18 mouse cellular contexts compared by ENCODE assay signal in genomic region chr10:6978733-6979132, GRCm38 (mm10).
A peak's percentile ranks its signal among the peaks of the same experiment; 100 is the strongest.
DNase-seq lines count a peak whose midpoint lies in the region; ATAC-seq and TF ChIP-seq lines count a peak whose summit lies in the region.
"Had no signal": no experiment of that assay in that cellular context is flagged by ENCODE, and none has a peak within 500 bp of the region (broad histone marks: within the 10 kb centered on the region; RNA-seq: fewer than 3 reads in every experiment).

No protein-coding gene starts in this region.

- H3K9ac ChIP-seq in hindbrain, embryonic 15.5 days: no peak overlapping the region
- H3K9ac ChIP-seq in hindbrain, embryonic 12.5 days: no peak overlapping the region
- H3K9ac ChIP-seq: liver, embryonic 12.5 days had no signal

- no peak overlapping the region for H3K27ac ChIP-seq in hindbrain, embryonic 15.5 days (replicated peaks)
- no peak overlapping the region for H3K27ac ChIP-seq in hindbrain, embryonic 12.5 days
- peak overlapping the region; percentile 51; the same call in 1 of the 2 replicates for H3K27ac ChIP-seq in spleen, adult 2 months (ENCODE audit: insufficient read depth, low read length)
- H3K27ac ChIP-seq: heart, embryonic 10.5 days; limb, embryonic 10.5 days; liver, embryonic 12.5 days had no signal

- no peak for DNase-seq in spleen, adult 2 months (ENCODE audit: low read depth in 1 of 2, low spot score in 2 of 2)
- no peak for DNase-seq in spleen, adult 12 weeks (ENCODE audit: low spot score)
- peak; percentile 42 to 60 for DNase-seq in cerebellum, postnatal 25 days
- DNase-seq in frontal cortex, adult 2 months (ENCODE audit: extremely low spot score in 1 of 2, low spot score in 1 of 2): no peak
- DNase-seq in adrenal gland, postnatal 25 days: no peak
- DNase-seq in layer of hippocampus, adult 9-10 months (ENCODE audit: low spot score): no peak
- DNase-seq: gastrocnemius, postnatal 14 days; heart, postnatal 36 days; kidney, adult 18-20 months; kidney, postnatal 25 days; layer of hippocampus, postnatal 36 days had no signal

- H3K4me3 ChIP-seq in hindbrain, embryonic 15.5 days: 0 out of 2 replicates have a peak overlapping the region, but pooled peaks have one; percentile 1
- no peak overlapping the region for H3K4me3 ChIP-seq in hindbrain, embryonic 12.5 days
- H3K4me3 ChIP-seq in spleen, adult 2 months (ENCODE audit: extremely low read depth, insufficient read depth, insufficient read length): peak overlapping the region; percentile 72
- H3K4me3 ChIP-seq: heart, embryonic 10.5 days; limb, embryonic 10.5 days; liver, embryonic 12.5 days; myocyte had no signal

- peak overlapping the region; percentile 56; the same call in 1 of the 2 replicates for H3K4me2 ChIP-seq in hindbrain, embryonic 15.5 days
- no peak overlapping the region for H3K4me2 ChIP-seq in hindbrain, embryonic 12.5 days (replicated peaks)
- H3K4me2 ChIP-seq: liver, embryonic 12.5 days had no signal

- ATAC-seq in hindbrain, embryonic 15.5 days (ENCODE audit: low FRiP score, low read depth): no peak
- no peak for ATAC-seq in hindbrain, embryonic 12.5 days (ENCODE audit: low FRiP score)
- ATAC-seq: liver, embryonic 12.5 days had no signal

- no peaks in the 10 kb centered on the region for H3K27me3 ChIP-seq in hindbrain, embryonic 15.5 days
- H3K27me3 ChIP-seq in hindbrain, embryonic 12.5 days: no peaks in the 10 kb centered on the region
- H3K27me3 ChIP-seq in spleen, adult 2 months (ENCODE audit: control insufficient read depth, insufficient read depth, low read length): no peaks in the 10 kb centered on the region
- H3K27me3 ChIP-seq: liver, embryonic 12.5 days; megakaryocyte, embryonic 14.5 days had no signal

- no peaks in the 10 kb centered on the region for H3K9me3 ChIP-seq in hindbrain, embryonic 15.5 days
- H3K9me3 ChIP-seq in hindbrain, embryonic 12.5 days (replicated peaks): no peaks in the 10 kb centered on the region
- H3K9me3 ChIP-seq: heart, embryonic 10.5 days; limb, embryonic 10.5 days; liver, embryonic 12.5 days had no signal

- peaks cover 9% of the 10 kb centered on the region; the same call in 1 of the 2 replicates for H3K4me1 ChIP-seq in hindbrain, embryonic 15.5 days (replicated peaks)
- no peaks in the 10 kb centered on the region for H3K4me1 ChIP-seq in hindbrain, embryonic 12.5 days
- H3K4me1 ChIP-seq in spleen, adult 2 months (ENCODE audit: control insufficient read depth, insufficient read depth, insufficient read length): peaks cover 14% of the 10 kb centered on the region
- H3K4me1 ChIP-seq: heart, embryonic 10.5 days; liver, embryonic 12.5 days had no signal

- WGBS in hindbrain, embryonic 15.5 days: 100% methylated on average over 1 of the region's 1 CpGs
- 89% methylated on average over 1 of the region's 1 CpGs for whole genome bisulfite sequencing in hindbrain, embryonic 12.5 days
- WGBS in spleen, adult 2 months: 69% methylated on average over 1 of the region's 1 CpGs

- no peak for TF ChIP-seq CTCF in spleen, adult 2 months (IDR thresholded peaks at IDR 0.05; ENCODE audit: extremely low read depth, insufficient read depth, insufficient read length, insufficient replicate concordance)

- H3K36me3 ChIP-seq in hindbrain, embryonic 15.5 days: no peaks in the 10 kb centered on the region
- no peaks in the 10 kb centered on the region for H3K36me3 ChIP-seq in hindbrain, embryonic 12.5 days
- H3K36me3 ChIP-seq in spleen, adult 2 months (ENCODE audit: control insufficient read depth, insufficient read depth, low read length): peaks cover 1% of the 10 kb centered on the region; the same call in 1 of the 2 replicates
- H3K36me3 ChIP-seq: heart, embryonic 10.5 days; limb, embryonic 10.5 days; liver, embryonic 12.5 days had no signal

- TF ChIP-seq POLR2A in spleen, adult 2 months (IDR thresholded peaks at IDR 0.05; ENCODE audit: low read depth, low read length): no peak

Comparison
In these comparisons a context has a peak if more than half of its experiments do, and no peak if none do; other contexts are left out.
1. DNase-seq: peak in cerebellum, postnatal 25 days (2 of 2); none in spleen, adult 2 months (0 of 2), spleen, adult 12 weeks (single experiment), frontal cortex, adult 2 months (0 of 2), adrenal gland, postnatal 25 days (single experiment) and layer of hippocampus, adult 9-10 months (single experiment).